Mouse (Mus musculus) thymus, postnatal 10 days (tissue): Measurements from ENCODE around the gene 1810043G02Rik.
"Not testable (repeated sequence)": the region's sequence is repeated elsewhere in the genome, so short reads cannot be mapped to it uniquely, and the experiment has no call there.

Experiments
- DNase-seq, 2 experiments: peaks; one replicate each; pipeline ENCODE4 v3.0.0; 2021; ENCODE audit warnings: low spot score in 2 of 2

The 1810043G02Rik gene

DNA sequence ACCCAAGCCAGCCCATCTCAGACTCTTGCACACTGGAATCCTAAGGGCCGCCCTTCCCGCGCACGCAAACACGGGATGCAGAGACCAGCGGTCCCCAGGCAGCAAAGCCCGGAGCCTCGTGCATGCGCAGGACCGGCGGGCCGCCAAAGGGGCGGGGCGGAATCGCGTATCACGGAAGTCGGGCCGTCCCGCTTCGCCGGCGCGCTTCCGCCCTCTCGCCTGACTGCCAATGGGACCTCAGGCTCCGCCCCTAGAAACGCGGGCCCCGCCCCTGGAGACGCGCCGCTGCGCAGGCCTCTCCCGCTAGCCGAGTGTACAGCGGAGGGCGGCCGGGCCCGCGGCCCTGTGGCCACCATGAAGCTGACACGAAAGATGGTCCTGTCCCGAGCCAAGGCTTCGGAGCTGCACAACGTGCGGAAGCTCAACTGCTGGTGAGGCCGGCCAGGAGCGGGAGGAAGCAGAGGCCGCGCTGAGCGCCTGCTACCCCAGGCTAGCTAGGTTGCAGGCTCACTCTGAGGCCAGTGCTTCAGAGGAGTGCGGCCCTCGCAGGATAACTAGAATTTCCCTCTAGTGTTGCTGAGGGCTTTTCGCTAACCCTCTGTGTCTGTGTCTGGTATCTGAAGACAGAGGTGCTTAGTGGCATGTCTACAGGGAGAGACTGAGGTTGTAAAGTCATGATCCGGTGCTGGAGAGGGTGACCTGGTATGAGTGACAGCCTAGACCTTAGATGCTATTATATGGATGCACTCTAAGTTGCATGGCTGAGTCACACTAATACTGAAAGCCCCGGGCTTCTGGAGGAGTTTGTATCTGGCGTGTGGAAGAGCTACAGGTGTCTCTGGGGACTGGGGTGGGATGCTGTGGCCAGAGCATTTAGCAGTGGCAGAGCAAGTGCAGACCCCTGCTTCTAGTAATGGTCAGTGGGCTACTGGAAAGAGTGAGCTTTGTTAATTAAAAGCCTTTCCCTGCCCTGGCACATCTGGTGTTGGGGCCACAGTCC, at the start of gene 1810043G02Rik:
1810043G02Rik (plus strand) TSS at position 174 of the 1,000 bp plus-strand sequence.
- peak; percentile 97 to 99 for DNase-seq

DNA sequence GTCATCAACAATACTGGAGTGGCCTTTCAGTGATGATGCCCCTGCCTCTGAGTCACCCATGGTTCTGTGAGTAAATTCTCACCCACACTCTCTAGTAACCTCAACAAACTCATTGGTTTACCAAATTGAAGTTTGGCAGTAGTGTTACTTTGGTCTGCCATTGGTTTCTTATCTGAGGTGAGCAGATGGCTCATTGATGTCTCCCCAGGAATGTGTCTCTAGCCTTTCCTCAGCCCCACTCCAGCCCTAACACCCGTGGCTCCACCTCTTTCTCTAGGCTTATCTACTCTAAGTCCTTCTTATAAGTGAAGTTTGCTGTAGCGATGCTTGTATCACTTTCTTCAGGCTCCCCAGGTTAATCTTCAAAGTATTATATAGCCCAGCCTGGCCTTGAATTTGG, 38.6 kb upstream of the 1810043G02Rik start:
- no peak for DNase-seq

DNA sequence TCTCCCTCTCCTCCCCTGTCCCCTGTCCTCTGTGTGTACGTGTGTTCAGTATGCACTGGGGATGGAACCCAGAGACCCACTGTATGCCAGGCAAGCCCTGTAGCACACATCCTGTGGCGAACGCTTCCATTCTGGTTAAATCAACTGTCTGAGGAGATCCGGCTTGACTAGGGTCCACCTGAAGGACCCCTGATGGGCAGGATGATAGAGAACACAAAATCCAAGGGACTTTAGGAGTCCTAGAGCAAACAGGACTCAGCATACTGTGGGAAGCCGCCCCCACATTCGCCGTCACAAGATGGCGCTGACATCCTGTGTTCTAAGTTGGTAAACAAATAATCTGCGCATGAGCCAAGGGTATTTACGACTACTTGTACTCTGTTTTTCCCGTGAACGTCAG, 27.9 kb upstream of the 1810043G02Rik start:
- not testable (repeated sequence) for DNase-seq

DNA sequence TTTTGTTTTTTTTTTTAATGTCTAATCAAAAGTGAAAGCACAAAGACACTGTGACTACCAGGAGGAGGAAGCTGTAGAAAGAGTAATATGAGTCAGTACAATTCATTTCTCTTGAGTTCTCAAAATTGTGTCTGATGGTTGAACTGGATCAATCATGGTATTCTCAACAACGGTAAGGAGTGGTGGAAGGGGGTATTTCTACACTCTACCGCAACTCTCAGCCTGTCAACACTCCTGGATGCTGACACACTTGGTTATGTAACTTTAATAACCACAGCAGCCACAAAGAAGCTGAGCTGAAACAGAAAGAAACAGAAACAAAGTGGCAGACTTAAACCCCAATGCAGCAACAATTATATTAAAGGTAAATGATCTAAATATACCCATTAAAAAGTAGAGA, 15.6 kb upstream of the 1810043G02Rik start:
- no peak for DNase-seq

DNA sequence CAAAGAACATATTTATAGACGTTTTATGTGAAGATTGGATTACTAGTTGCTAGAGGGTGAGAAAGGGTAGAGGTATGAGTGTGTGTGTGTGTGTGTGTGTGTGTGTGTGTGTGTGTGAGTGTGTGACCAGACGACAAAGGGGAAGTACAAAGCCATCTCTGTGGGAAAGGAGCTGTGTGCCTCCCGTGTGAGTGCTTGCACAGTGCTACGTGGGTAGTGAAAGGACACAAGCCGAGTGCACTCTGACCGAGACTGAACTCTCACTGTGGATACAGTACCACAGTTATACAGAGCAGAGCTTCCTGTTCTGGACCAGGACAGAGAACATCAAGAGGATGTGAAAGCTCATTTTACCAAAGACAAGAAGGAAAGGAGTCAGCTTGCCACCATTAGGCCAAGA, 14.4 kb upstream of the 1810043G02Rik start:
- DNase-seq = no peak

DNA sequence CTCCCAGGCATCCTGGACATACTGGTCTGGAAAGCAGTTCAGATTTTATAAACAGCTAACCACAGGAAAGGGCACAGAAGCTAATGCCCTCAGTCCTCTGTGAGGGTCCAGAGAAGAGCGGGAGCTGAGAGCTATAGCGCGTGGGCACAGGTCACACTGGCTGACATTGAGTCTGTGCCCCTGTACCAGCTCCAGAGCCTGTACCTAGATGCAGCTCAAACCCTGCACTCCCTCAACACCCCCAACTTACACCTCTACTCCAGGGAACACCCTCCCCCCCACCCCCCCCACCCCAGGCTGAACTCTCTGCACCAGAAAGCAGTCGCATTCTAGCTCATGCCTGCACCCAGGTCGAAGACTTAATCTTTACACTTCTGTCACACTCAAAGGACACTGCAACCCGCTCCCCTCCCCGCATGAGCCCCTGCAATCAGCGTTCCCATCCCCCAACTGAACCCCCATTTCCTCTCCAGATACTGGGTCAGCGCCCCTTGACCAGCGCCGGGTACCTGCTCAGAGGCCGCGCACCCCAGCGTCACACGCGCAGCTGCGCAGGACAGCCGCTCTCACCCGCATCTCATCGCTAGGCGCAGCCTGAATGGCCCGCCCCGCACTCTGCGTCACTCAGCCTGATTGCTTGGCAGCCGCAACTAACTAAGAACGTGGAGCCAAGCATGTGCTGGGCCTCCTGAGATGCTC, 8.9 kb upstream of the 1810043G02Rik start:
- no peak for DNase-seq

DNA sequence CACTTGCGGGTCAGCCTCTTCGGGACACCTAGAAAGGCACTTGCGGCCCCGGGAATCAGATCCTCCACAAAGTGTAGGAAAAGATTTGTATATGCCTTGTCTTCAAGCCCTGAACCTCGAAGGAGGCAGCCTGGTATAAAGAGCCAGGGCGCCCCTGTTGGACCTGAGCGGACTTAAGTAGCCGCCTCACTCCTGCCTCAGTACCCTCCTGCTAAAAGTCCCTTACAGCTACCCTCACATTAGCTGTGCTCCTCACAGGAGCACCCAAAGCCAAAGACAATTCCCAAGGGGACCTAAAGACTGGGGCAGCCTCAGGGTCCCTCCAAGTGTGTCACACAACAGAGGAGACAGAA, 8.4 kb upstream of the 1810043G02Rik start:
- DNase-seq = no peak

DNA sequence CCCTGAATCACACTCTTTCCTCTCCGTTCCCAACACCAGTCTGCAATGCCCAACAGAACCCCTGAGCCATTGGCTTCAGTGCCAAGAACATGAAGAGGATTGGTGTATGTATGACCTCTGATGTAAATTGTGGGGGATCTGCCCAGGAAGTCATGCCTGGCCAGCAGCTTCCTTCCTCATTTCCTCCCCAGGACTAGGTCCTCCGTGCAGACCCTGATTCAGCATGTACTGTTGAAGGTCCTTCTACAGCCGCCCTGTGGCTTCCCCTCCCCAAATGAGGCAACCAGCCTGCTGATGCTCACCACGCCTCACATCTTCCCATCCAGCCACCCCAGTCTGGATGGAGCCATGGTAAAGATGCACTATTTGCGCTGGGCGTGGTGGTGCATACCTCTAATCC, 7.8 kb upstream of the 1810043G02Rik start, which contains the start of gene Trpm2:
Trpm2 (minus strand) TSS at position 83 of the 400 bp plus-strand sequence.
- DNase-seq = no peak

DNA sequence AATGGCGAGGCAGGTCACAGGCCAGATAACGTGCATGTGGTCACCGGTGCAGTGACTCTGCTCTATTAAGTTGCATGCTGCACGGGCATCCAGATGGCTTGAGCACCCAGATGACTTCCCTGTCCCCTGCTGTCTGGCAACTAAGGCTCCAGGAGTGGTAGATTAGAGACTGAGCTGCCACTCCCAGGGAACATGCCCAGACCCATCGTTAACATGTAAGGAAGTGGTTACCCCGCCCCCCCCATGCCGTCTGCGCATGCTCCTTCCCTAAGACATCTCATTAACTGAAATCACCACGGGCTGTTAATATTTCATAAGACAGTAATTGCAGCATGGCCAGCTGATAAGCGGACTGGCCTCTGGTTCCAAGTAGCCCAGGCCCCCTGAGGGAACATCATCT, 7.1 kb upstream of the 1810043G02Rik start:
- no peak for DNase-seq

DNA sequence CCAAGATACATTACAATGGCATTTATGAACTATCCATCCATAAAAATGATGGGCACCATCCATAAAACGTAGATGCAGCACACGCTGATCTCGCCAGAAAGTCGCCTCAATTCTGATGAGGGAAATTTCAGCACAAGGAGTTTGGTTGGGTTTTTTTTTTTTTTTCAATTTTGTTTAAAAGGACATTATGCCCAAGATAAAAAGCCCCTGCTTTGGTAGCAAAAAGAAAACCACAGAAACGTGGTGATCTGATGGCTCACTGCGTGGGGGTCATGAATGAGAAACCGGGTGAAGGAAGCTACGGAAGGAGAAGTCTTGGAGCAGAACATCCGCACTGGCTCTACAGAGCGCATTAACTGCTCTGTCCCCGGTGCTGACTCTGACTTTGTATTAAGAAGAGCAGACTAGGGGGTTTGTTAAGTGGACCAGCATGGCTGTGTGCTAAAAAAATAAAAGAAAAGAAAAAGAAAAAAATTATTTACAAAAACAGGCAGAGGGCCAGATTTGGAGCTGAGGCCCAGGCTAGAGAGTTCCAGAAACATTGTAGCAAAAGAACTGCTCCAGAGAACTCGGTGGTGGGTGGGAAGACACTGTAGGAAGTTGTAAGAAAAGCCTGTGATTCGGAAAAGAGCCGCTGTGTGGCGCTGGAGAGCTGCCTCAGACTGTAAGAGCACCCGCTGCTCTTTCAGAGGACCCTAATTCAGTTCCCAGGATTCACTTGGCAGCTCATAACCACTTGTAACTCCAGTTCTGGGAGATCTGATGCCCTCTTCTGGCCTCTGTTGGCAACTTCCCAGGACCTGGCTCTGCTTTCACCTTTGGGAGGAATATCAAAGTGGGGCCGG, 6.4 kb upstream of the 1810043G02Rik start:
- DNase-seq = peak in 1 of 2 experiments; percentile 37

DNA sequence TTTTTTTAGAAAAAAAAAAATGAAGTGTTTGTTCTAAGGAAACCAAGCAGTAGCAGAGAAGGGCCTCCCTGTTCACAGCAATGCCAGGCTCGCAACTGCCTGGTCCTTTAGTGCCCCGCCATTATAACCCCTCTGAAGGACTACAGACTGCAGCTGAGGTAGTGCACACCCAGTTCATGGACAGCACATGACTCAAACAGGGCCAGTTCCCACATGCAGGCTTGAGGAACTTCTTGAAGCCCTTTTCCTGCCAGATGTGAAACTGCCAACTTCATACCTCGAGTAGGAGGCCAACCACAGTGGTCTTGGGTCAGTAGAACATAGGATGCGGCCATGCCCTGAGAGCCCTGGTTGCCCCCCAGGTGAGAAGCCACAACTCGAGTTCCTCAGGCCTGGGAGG, 4.0 kb upstream of the 1810043G02Rik start:
- no peak for DNase-seq

DNA sequence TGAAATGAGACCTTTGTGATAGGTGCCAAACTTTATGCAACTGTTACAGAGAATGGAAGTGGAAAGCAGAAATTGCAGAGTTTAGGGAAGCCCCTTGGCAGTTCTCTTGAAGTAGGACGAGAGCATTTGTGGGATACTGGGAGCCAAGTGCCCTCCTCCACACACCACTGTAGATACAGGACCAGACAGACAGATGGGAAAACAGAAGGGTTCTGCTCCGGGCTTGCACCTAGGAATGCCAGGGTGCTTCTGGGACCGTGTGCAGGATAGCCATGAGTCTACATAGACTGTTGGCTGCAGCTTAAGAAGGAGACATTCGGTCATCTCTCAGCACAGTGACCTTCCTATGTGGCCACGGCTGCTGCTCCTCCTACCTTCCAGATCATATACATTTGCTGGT, 3.5 kb upstream of the 1810043G02Rik start:
- DNase-seq = no peak

DNA sequence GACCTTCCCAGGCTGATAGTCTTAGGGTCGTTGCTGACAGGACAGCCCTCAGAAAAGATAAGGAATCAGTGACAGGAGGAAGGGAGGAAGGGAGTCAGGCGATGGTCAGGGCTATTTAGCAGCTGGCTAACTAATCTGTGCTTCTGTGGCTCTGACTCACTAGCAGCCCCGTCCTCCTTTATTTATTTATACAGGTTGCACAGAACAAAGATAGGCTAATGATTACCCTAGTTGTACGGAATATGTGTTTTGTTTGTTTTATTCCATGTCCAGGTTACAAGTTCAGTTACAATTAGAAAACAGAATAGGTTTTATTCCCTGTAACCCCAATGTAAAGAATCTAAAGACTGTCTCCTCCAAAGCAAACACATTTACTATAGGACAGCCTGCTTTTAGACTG, 2.7 kb upstream of the 1810043G02Rik start:
- no peak for DNase-seq

DNA sequence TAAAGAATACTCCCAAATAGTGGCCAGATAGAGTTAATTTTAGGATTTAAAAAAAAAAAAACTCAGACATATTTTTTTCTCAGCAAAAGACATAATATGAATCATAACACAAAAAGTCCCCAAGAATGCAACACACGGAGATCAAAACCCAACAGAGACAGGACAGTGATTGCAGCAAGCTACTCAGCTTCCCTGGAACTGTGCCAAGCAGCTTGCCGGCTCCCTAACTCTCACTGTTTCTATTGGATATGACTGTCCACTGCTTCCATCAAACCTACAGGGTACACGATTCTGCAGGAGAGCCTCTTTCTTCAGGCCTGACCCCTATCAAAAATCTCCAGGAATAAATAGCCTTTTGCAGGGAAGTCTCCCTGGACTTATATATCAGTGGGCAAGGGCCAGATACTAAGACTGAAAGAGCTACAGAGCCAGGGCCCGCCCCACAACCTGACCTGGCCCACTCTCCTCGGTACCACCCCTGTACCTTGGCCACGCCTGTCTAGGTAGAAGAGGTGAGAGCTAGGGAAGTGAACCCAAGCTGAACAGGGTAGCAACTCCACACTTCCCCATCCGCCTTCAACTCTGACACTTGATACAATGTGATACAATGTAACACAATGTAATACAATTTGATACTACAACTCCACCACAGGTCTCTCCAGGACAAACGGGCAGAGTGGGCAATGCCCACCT, 1.7 kb upstream of the 1810043G02Rik start:
- DNase-seq = no peak

DNA sequence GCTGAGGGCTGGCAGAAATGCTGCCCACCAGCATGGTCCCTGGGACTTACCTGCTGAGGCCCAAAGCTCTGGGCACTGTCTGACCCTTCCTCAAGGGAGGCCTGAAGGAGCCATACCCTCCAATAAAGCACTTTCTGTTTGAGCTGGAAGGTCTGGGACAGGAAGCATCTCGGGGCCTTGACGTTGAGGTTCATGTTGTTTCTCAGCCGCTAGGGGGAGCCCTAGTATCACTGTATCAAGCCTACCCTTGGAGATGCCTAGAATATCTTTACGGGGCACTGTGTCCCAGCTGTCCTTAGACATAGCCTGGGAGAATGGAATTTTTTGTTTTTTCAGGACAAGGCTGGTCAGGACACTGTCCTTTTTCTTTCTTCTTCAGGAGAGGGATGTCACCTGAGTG, 6.3 kb downstream of the 1810043G02Rik start:
- DNase-seq = peak; percentile 27 to 78

DNA sequence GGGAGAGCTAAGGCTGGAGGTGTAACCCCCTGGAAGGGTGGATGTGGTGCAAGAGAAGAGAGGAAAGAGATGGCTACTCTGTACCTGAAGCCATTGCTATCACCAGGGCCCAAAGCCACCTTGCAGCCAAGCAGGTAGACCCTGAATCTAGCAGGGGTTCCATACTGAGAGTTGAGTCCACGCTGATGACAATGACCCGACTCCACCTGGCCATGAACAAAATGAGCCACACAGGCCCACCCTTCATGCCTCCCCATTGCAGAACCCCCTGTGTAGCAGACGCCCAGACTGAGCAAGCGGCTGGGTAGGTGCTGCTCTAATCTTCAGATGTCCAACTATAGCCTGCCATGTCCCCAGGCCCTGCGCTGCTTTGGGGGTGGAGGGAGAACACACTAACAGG, 7.5 kb downstream of the 1810043G02Rik start:
- DNase-seq = no peak

DNA sequence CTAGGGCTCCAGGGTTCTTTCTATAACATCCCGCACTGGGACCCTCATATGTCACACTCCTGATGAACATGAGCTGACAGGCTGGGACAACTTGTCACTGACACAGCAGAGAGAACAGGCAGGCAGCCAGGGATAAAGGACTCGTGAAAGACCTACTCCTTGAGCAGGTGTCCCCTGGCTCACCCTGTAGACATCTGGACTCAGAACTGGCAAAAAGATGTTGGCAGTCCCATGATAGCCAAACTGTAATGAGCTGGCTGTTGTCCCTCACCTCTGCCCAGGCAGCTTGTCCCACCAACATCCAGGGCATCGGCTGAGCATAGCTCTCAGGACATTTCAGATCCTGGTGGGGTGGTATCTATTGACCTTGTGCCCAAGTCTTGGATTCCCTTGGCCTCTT, 17.3 kb downstream of the 1810043G02Rik start:
- DNase-seq = no peak

DNA sequence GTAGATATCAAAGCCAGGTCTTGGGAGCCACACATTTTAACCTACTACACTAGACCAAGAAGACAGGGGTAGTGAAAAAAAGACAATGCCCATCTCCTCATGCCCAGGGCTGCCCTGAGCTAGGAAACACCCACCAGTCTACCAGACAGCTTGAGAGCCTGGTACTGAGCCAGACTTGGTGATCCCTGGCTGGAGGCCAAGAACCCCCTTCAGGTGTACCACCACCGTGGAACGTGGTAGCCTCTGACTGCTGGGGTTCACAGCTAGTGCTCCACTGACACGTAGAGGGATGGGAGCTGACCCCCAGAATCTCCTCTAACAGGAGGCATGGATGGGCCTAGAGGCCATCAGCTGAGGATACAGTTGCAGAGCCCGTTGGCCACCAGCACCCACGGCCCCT, 21.9 kb downstream of the 1810043G02Rik start:
- no peak for DNase-seq

DNA sequence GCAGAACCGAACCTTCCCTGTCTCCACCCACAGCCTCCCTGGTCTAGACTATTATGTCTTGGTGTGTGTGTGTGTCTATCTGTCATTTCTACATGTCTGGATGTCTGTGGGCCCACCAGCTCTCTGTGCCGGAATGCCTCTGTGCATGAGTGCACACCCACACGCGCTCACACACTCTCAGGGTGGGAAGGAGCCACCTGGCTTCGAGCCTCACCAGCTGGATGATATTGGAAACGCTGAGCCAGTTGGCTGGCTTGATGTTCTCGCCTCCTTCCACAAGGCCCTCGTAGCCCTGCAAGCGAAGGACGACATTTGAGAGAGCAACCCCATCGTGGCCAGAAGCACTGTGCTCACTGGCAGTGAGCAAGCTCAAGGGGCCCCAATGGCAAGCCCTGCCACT, 23.5 kb downstream of the 1810043G02Rik start:
- DNase-seq = no peak

DNA sequence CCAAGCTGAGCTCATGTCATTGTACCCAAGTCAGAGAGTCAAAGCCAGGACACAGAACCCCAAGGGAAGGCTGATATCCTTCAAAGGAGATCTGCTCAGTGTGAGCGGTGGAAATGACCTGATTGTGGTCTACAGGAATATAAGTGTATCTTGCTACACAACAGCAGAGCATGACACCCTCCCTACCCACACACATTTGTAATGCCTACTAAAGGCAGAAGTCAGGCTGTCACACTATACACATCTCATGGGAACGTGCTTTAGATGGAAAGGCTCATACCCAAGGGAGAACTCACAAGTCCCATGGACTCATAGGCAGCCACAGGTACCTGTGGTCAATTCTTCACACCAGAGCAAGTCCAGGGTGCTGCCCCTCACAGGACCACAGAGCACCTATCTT, 24.0 kb downstream of the 1810043G02Rik start:
- no peak for DNase-seq

DNA sequence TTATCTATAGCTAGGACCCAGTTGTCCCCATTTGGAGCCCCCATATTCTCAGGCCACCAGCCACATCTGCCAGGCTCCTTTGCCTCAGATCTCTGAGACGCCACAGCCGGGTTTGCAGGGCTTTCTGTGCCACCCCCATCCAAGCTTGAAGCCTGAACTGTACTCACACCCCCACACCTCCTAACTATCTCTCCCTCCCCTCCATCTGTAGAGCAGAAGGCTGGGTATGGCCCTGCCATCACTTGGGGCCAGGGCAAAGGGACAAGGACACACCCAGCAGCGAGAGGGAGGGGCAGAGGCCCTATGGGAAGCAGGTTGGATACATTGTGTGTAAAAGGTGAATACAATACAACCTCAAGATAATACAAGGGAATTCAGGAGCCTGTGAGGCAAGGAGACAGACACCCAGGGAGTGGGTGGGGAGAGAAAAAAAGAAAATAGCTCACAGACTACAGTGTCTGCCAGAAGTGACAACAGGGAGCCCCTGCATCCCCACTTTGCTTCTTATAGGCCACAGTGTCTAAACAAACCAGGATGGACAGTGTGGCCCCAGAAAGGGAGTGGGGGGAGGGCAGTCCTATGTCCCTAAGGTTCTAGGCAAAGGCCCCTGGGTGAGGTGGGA, 26.3 kb downstream of the 1810043G02Rik start:
- no peak for DNase-seq
